Mouse (Mus musculus) lung, postnatal 0 days (tissue): Measurements from ENCODE around the gene Olfr312.

Experiments used
- CTCF ChIP-seq: IDR thresholded peaks from 2 replicates; pipeline ENCODE4 v1.5.1; 2016; ENCODE audit warnings: antibody characterized with exemption, mild to moderate bottlenecking
- EP300 ChIP-seq: IDR thresholded peaks from 2 replicates; pipeline ENCODE4 v1.6.1; 2016; ENCODE audit warnings: antibody characterized with exemption, mild to moderate bottlenecking, control low read depth

- TF ChIP-seq CTCF: no peak
- peak; percentile 7; the same call in 1 of the 2 replicates for TF ChIP-seq EP300
Measured at GRCm38 (mm10) chr11:58846919-58847461, 18.0 kb downstream of the Olfr312 start, which contains the start of gene Gm12258.
